Mouse (Mus musculus) megakaryocyte, embryonic 14.5 days (primary cell): Measurements from ENCODE around the gene Zfand3. TPM values are rescaled to one million over a fixed set of nuclear protein-coding genes. Genes with fewer than 3 reads are reported as not detected.

Experiments used
- H3K27me3 ChIP-seq: replicated peaks from 2 replicates; pipeline ENCODE3; 2012; ENCODE audit warnings: inconsistent platforms
- H3K36me3 ChIP-seq: replicated peaks from 2 replicates; pipeline ENCODE3; 2012; ENCODE audit warnings: low read length, inconsistent platforms, mixed read lengths
- H3K4me1 ChIP-seq: 2 replicates; pipeline ENCODE4 v1.6.1; 2012; ENCODE audit warnings: inconsistent platforms
- H3K4me3 ChIP-seq: replicated peaks from 2 replicates; pipeline ENCODE3; 2012; ENCODE audit warnings: moderate library complexity, mild to moderate bottlenecking, inconsistent platforms
- H3K9me3 ChIP-seq: 2 replicates; pipeline ENCODE4 v1.6.1; 2012; ENCODE audit warnings: inconsistent platforms
- FLI1 ChIP-seq: IDR thresholded peaks from 2 replicates; pipeline ENCODE4 v1.6.1; 2012; ENCODE audit warnings: low read length, inconsistent platforms, mixed read lengths
- GATA1 ChIP-seq: IDR thresholded peaks from 3 replicates; pipeline ENCODE4 v1.6.1; 2012; ENCODE audit warnings: mixed read lengths, low read length, inconsistent platforms, borderline replicate concordance
- polyA plus RNA-seq: library from polyadenylated mRNA; stranded (reverse); fragments of >175 nt; gene quantifications from 2 replicates; pipeline ENCODE4 v1.2.3, GENCODE M21; 2012; ENCODE audit warnings: low replicate concordance; ENCODE audit not compliant: insufficient read depth

Zfand3 gene
- polyA plus RNA-seq, 1 experiment, result 157 TPM

DNA sequence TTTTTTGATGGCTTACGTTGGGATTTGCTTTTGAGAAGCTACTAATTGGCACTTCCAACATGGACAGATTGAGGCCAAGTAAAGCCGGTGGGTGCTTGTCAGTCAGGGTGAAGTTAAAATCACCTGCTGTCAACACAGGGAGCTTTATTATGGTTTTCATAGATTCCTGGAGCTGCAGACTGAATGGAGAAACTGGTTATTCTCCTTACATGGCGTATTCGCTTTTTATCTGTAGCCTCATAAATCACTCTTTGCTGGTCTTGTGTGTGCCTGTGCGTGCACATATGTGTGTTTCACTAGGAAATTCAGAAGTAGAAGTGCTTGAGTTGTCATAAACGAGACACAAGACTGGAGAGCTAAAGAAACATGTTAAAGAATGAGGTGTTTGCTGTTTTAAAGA is 15.4 kb downstream of the Zfand3 start:
- Histone ChIP-seq H3K4me1 (peaks cover 67% of the 10 kb centered on the region), H3K4me3 (no peak overlapping the region), H3K27me3 (no peaks in the 10 kb centered on the region), H3K9me3 (no peaks in the 10 kb centered on the region), H3K36me3 (peaks cover 28% of the 10 kb centered on the region)
- TF ChIP-seq FLI1, result no peak
- TF ChIP-seq GATA1, result no peak

DNA sequence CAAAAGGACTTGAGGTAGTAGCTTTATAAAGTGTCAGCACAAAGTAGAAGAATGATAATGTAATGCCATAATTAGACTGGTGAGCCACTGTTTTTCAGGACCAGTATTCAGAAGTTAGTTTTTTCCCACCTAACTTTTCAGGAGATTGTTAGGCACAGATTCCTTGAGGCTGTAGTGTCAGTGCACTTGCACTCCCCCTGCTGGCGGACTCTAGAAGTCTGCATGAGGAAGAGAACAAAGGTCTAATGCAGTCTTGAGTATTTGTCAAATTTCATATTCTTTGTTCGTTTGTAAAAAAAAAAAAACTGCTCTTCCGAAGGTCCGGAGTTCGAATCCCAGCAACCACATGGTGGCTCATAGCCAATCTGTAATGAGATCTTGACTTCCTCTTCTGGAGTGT is 20.1 kb downstream of the Zfand3 start:
- TF ChIP-seq FLI1, result no peak
- no peak for TF ChIP-seq GATA1
- H3K27me3 ChIP-seq, result no peaks in the 10 kb centered on the region
- H3K9me3 ChIP-seq, result no peaks in the 10 kb centered on the region
- peaks cover 26% of the 10 kb centered on the region for H3K36me3 ChIP-seq
- H3K4me1 ChIP-seq, result peaks cover 87% of the 10 kb centered on the region
- H3K4me3 ChIP-seq, result no peak overlapping the region

DNA sequence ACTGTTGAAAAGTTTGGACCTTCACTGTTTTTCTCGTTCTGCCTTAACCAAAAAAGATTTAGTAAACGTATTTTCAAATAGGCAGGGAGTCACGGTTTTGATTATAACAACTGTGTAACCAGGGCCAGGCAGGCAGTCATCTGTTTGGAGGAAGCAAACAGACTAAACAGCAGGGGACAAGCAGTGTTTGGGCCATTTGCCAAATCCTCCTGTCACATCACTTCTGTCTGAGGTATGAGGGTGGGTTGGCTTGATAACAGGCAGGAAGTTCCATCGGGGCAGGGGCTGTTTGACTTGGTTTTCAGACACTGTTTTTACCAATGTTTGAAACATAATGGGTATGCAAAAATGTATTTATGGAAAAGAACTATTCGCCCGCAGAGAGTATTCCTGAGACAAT is 22.1 kb downstream of the Zfand3 start:
- Histone ChIP-seq H3K27me3 (no peaks in the 10 kb centered on the region), H3K4me3 (peak overlapping the region; percentile 66), H3K36me3 (peaks cover 22% of the 10 kb centered on the region), H3K4me1 (peaks cover 84% of the 10 kb centered on the region), H3K9me3 (no peaks in the 10 kb centered on the region)
- TF ChIP-seq GATA1, result no peak
- TF ChIP-seq FLI1, result no peak

- Histone ChIP-seq H3K36me3 (peaks cover 23% of the 10 kb centered on the region), H3K9me3 (no peaks in the 10 kb centered on the region), H3K4me3 (peak overlapping the region; percentile 70)
These were observed 23.0 kb downstream of the Zfand3 start for GRCm38 (mm10) chr17:30027343-30028029.

DNA sequence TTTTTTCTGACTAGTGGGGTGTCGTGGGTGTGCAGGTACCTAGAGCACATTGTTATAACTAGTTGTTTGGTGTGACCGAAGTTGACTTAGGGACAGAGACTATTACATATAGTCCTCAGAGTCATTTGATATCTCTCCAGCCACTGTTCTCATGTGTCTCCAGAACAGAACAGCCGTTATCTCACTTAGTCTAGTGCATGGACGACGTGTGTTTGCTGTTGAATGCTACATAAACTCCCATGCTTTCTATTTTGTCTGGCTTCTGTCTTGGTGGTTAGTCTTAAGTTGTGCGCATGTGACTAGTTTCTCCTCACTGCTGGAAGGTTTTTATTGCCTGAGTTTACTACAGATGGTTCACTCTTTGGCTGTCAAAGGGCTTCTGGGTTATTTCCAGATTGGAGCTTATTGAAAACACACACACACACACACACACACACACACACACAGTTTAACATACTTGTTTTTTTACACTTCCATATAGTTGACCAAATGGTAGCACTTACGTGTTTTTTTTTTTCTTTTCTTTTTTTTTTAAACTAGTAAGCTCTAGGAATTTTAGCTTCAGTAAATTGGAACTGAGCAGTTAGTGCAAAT is 25.2 kb downstream of the Zfand3 start:
- peaks cover 23% of the 10 kb centered on the region for H3K36me3 ChIP-seq
- H3K4me1 ChIP-seq, result peaks cover 86% of the 10 kb centered on the region
- no peaks in the 10 kb centered on the region for H3K27me3 ChIP-seq
- H3K9me3 ChIP-seq, result no peaks in the 10 kb centered on the region
- no peak overlapping the region for H3K4me3 ChIP-seq
- TF ChIP-seq GATA1 (no peak), FLI1 (no peak)

More at GRCm38 (mm10) chr17:30027343-30028029, 23.0 kb downstream of the Zfand3 start:
- Histone ChIP-seq H3K27me3 (no peaks in the 10 kb centered on the region), H3K4me1 (peaks cover 84% of the 10 kb centered on the region)
- TF ChIP-seq FLI1 (no peak), GATA1 (no peak)

DNA sequence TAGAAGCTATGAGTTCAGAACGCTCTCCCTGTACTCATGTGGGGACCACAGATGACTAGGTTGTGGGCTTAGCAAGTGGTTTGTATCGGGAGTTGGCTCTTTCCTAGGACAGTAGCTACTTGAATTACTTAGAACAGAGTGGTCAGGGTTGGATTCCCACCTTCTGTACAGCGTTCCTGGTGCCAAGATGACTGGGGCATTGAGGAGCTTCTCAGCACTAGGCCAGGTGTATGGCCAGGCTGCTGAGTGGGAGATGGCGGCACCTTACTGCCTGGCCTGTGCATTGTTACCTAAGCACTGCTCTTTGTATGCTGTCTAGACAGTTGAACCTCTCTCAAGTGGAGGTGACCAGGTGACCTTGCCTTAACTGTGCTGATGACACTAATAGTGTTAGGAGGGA is 28.3 kb downstream of the Zfand3 start:
- peaks cover 77% of the 10 kb centered on the region for H3K4me1 ChIP-seq
- no peaks in the 10 kb centered on the region for H3K27me3 ChIP-seq
- no peaks in the 10 kb centered on the region for H3K9me3 ChIP-seq
- TF ChIP-seq FLI1 (no peak), GATA1 (no peak)
- peaks cover 21% of the 10 kb centered on the region for H3K36me3 ChIP-seq
- peak overlapping the region; percentile 15 for H3K4me3 ChIP-seq

- Histone ChIP-seq H3K9me3 (no peaks in the 10 kb centered on the region), H3K4me1 (peaks cover 73% of the 10 kb centered on the region), H3K4me3 (no peak overlapping the region), H3K27me3 (no peaks in the 10 kb centered on the region), H3K36me3 (peaks cover 23% of the 10 kb centered on the region)
- TF ChIP-seq FLI1 (no peak), GATA1 (no peak)
These were observed 29.5 kb downstream of the Zfand3 start for GRCm38 (mm10) chr17:30033991-30034390.

DNA sequence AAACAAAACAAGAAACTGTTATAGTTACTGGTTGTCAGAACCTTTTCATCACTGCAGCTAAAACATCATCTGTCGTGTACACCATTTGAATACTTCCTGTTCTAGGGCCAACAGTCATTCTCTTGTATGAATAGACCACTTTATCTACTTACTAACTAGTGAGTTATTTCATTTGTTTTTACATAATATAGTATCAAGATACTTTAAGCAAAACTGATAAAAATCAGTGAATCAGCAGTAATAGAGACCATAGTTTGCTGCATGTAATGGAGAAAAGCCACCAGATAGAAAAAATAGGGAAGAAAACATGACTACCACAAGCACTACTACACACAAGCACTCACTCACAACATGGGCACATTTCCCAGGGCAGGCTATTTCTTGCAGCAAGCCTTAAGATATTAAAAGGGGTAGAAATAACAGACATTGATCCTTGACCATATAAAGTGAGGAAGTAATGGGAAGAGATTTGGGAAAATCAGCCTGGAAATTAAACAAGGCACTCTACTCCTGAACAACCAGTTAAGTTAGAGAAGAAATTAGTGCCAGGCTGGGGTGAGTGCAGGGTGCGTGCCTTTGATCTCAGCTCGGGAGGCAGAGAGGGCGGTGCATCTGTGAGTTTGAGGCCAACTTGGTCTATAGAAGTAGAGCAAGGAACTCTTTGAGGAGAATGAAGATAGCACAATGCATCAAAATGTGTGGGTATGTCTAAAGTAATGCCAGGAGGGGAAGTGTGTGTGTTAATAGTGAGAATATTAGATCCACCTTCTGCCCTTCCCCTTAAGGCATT is 30.9 kb downstream of the Zfand3 start:
- TF ChIP-seq FLI1 (no peak), GATA1 (no peak)
- H3K36me3 ChIP-seq, result peaks cover 20% of the 10 kb centered on the region
- H3K4me3 ChIP-seq, result no peak overlapping the region
- no peaks in the 10 kb centered on the region for H3K27me3 ChIP-seq
- no peaks in the 10 kb centered on the region for H3K9me3 ChIP-seq
- peaks cover 61% of the 10 kb centered on the region for H3K4me1 ChIP-seq

GRCm38 (mm10) chr17:30043163-30043822 is 38.8 kb downstream of the Zfand3 start:
- no peak for TF ChIP-seq GATA1
- no peak overlapping the region for H3K4me3 ChIP-seq
- H3K36me3 ChIP-seq, result peaks cover 13% of the 10 kb centered on the region

More at GRCm38 (mm10) chr17:30043163-30043822, 38.8 kb downstream of the Zfand3 start:
- no peaks in the 10 kb centered on the region for H3K27me3 ChIP-seq
- H3K9me3 ChIP-seq, result no peaks in the 10 kb centered on the region
- peaks cover 39% of the 10 kb centered on the region for H3K4me1 ChIP-seq
